ENCODE assay signal across 13 mouse cellular contexts in genomic region chr15:63675491-63676036, GRCm38 (mm10).
A peak's percentile ranks its signal among the peaks of the same experiment; 100 is the strongest.
DNase-seq lines count a peak whose midpoint lies in the region; ATAC-seq and TF ChIP-seq lines count a peak whose summit lies in the region.
"Had no signal": no experiment of that assay in that cellular context is flagged by ENCODE, and none has a peak within 500 bp of the region (broad histone marks: within the 10 kb centered on the region; RNA-seq: fewer than 3 reads in every experiment).

No protein-coding gene starts in this region.

- ATAC-seq in hindbrain, embryonic 15.5 days (ENCODE audit: low FRiP score, low read depth): 0 out of 2 replicates have a peak, but pooled peaks have one; percentile 16
- no peak for ATAC-seq in hindbrain, embryonic 14.5 days (ENCODE audit: low FRiP score)
- ATAC-seq in limb, embryonic 14.5 days (ENCODE audit: low FRiP score, low read depth): no peak

- WGBS in hindbrain, embryonic 15.5 days: 59% methylated on average over 10 of the region's 10 CpGs
- 53% methylated on average over 10 of the region's 10 CpGs for WGBS in hindbrain, embryonic 14.5 days
- WGBS in limb, embryonic 14.5 days: 58% methylated on average over 10 of the region's 10 CpGs

- TF ChIP-seq POLR2A in limb, embryonic 14.5 days (IDR thresholded peaks at IDR 0.05; ENCODE audit: borderline replicate concordance, extremely low read depth, insufficient read depth, insufficient read length): no peak

- no peak overlapping the region for H3K9ac ChIP-seq in hindbrain, embryonic 15.5 days
- no peak overlapping the region for H3K9ac ChIP-seq in hindbrain, embryonic 14.5 days
- no peak overlapping the region for H3K9ac ChIP-seq in limb, embryonic 14.5 days (ENCODE audit: low read depth, low read length, severe bottlenecking)

- H3K9me3 ChIP-seq in hindbrain, embryonic 15.5 days: no peaks in the 10 kb centered on the region
- no peaks in the 10 kb centered on the region for H3K9me3 ChIP-seq in hindbrain, embryonic 14.5 days (ENCODE audit: control insufficient read depth, low read length)
- H3K9me3 ChIP-seq in limb, embryonic 14.5 days (ENCODE audit: control insufficient read depth, low read length): no peaks in the 10 kb centered on the region

- peaks cover 19% of the 10 kb centered on the region for H3K4me1 ChIP-seq in hindbrain, embryonic 15.5 days (replicated peaks)
- peaks cover 11% of the 10 kb centered on the region; the same call in 1 of the 2 replicates for H3K4me1 ChIP-seq in hindbrain, embryonic 14.5 days (replicated peaks; ENCODE audit: control insufficient read depth, insufficient read depth, low read length)
- H3K4me1 ChIP-seq in limb, embryonic 14.5 days (ENCODE audit: control insufficient read depth, insufficient read depth, low read length): peaks cover 3% of the 10 kb centered on the region; the same call in 1 of the 2 replicates

- DNase-seq in hindbrain, embryonic 14.5 days (ENCODE audit: low spot score): no peak
- DNase-seq in right cerebral cortex, postnatal 10 days (ENCODE audit: low spot score in 2 of 2): peak; percentile 31 to 35
- DNase-seq in right cerebral cortex, adult 2 months (ENCODE audit: low spot score in 2 of 2): no peak
- DNase-seq in limb, embryonic 14.5 days (ENCODE audit: low spot score): no peak
- DNase-seq in heart, postnatal 14 days: no peak
- no peak for DNase-seq in ovary, adult 18-20 months (ENCODE audit: low spot score)
- DNase-seq: cerebellum, adult 18-20 months; gastrocnemius, adult 2 months; heart, adult 2 months; right cerebral cortex, postnatal 25 days; thymus, postnatal 4 days had no signal

- H3K4me3 ChIP-seq in hindbrain, embryonic 15.5 days: no peak overlapping the region
- no peak overlapping the region for H3K4me3 ChIP-seq in hindbrain, embryonic 14.5 days (replicated peaks; ENCODE audit: low read length)
- H3K4me3 ChIP-seq in limb, embryonic 14.5 days (replicated peaks; ENCODE audit: low read length): no peak overlapping the region
- H3K4me3 ChIP-seq: gastrocnemius, adult 2 months; heart, adult 2 months had no signal

- intact Hi-C loops in heart, postnatal 14 days (cut with DNase I): no loop called here

- no peaks in the 10 kb centered on the region for H3K36me3 ChIP-seq in hindbrain, embryonic 15.5 days
- H3K36me3 ChIP-seq in hindbrain, embryonic 14.5 days (replicated peaks; ENCODE audit: control insufficient read depth, insufficient read depth): no peaks in the 10 kb centered on the region
- no peaks in the 10 kb centered on the region for H3K36me3 ChIP-seq in limb, embryonic 14.5 days (ENCODE audit: control insufficient read depth, insufficient read depth, low read length)

- H3K27me3 ChIP-seq in hindbrain, embryonic 15.5 days: no peaks in the 10 kb centered on the region
- H3K27me3 ChIP-seq in hindbrain, embryonic 14.5 days (ENCODE audit: control insufficient read depth, insufficient read depth, low read length): no peaks in the 10 kb centered on the region
- H3K27me3 ChIP-seq in limb, embryonic 14.5 days (ENCODE audit: control insufficient read depth, insufficient read depth, low read length): no peaks in the 10 kb centered on the region

- H3K27ac ChIP-seq in hindbrain, embryonic 15.5 days (replicated peaks): no peak overlapping the region
- no peak overlapping the region for H3K27ac ChIP-seq in hindbrain, embryonic 14.5 days
- 0 out of 2 replicates have a peak overlapping the region, but pooled peaks have one; percentile 4 for H3K27ac ChIP-seq in limb, embryonic 14.5 days (replicated peaks; ENCODE audit: low read depth, low read length)
- H3K27ac ChIP-seq: gastrocnemius, adult 2 months; heart, adult 2 months; macrophage had no signal

- no peak overlapping the region for H3K4me2 ChIP-seq in hindbrain, embryonic 15.5 days
- no peak overlapping the region for H3K4me2 ChIP-seq in hindbrain, embryonic 14.5 days (replicated peaks)
- H3K4me2 ChIP-seq in limb, embryonic 14.5 days (replicated peaks; ENCODE audit: low read depth, low read length, severe bottlenecking): no peak overlapping the region

Comparison
In these comparisons a context has a peak if more than half of its experiments do, and no peak if none do; other contexts are left out.
1. DNase-seq: peak in right cerebral cortex, postnatal 10 days (2 of 2); none in hindbrain, embryonic 14.5 days (single experiment), right cerebral cortex, adult 2 months (0 of 2), limb, embryonic 14.5 days (single experiment), heart, postnatal 14 days (0 of 2) and ovary, adult 18-20 months (single experiment).